Mouse (Mus musculus) lung, postnatal 0 days (tissue): ENCODE results near the gene Dnaaf5. TPM values are rescaled to one million over a fixed set of nuclear protein-coding genes. Genes with fewer than 3 reads are reported as not detected.
A peak's percentile ranks its signal among the peaks of the same experiment; 100 is the strongest.

Experiments used
- ATAC-seq: fragments of 200-750 bp; cut with Nextera tagmentation; 2 replicates; pipeline ENCODE4 v1.8.0; 2017; ENCODE audit warnings: moderate library complexity
- DNase-seq: peaks from one replicate; pipeline ENCODE4 v3.0.0-alpha.2; 2016; ENCODE audit warnings: low spot score
- H3K27ac ChIP-seq: fragments of 300-500 bp; sonication (generic); 2 replicates; pipeline ENCODE4 v1.5.1; 2014; ENCODE audit warnings: antibody characterized with exemption, mild to moderate bottlenecking, low read length, mixed read lengths
- H3K27me3 ChIP-seq: fragments of 300-500 bp; sonication (generic); replicated peaks from 2 replicates; pipeline ENCODE4 v1.6.1; 2014; ENCODE audit warnings: low read length, mixed read lengths; ENCODE audit not compliant: insufficient read depth
- H3K36me3 ChIP-seq: fragments of 300-500 bp; sonication (generic); 2 replicates; pipeline ENCODE4 v1.6.1; 2014; ENCODE audit warnings: low read length, mixed read lengths; ENCODE audit not compliant: insufficient read depth
- H3K4me1 ChIP-seq: fragments of 300-500 bp; sonication (generic); 2 replicates; pipeline ENCODE4 v1.6.1; 2014; ENCODE audit warnings: antibody characterized with exemption, low read depth, low read length, mixed read lengths; ENCODE audit not compliant: insufficient read depth
- H3K4me2 ChIP-seq: fragments of 300-500 bp; sonication (generic); replicated peaks from 2 replicates; pipeline ENCODE4 v1.6.1; 2014; ENCODE audit warnings: low read depth, mild to moderate bottlenecking, low read length, moderate library complexity, mixed read lengths
- H3K4me3 ChIP-seq: fragments of 300-500 bp; sonication (generic); 2 replicates; pipeline ENCODE4 v1.5.1; 2014; ENCODE audit warnings: low read depth, low read length
- H3K9ac ChIP-seq: fragments of 300-500 bp; sonication (generic); replicated peaks from 2 replicates; pipeline ENCODE4 v1.6.1; 2014; ENCODE audit warnings: low read depth, mild to moderate bottlenecking
- H3K9me3 ChIP-seq: fragments of 300-500 bp; sonication (generic); 2 replicates; pipeline ENCODE4 v1.6.1; 2016; ENCODE audit warnings: low read length, mixed read lengths
- CTCF ChIP-seq: IDR thresholded peaks from 2 replicates; pipeline ENCODE4 v1.5.1; 2016; ENCODE audit warnings: antibody characterized with exemption, mild to moderate bottlenecking
- EP300 ChIP-seq: IDR thresholded peaks from 2 replicates; pipeline ENCODE4 v1.6.1; 2016; ENCODE audit warnings: antibody characterized with exemption, mild to moderate bottlenecking, control low read depth
- WGBS: fragments of 180-500 bp; shearing (Covaris S2); extraction: QIAGEN DNeasy Blood & Tissue Kit; methylation state at CpG from one replicate; pipeline ENCODE4 v1.1.7; 2014; 5-methylcytosine and 5-hydroxymethylcytosine counted together
- polyA plus RNA-seq: library from polyadenylated mRNA; unstranded; fragments of >200 nt; fragmentation: Nextera tagmentation; extraction: Ambion mirVana; gene quantifications from 2 replicates; pipeline ENCODE4 v1.2.1, GENCODE M21; 2015

Gene Dnaaf5
- polyA plus RNA-seq, 1 experiment from 2014 or later: 2.8 TPM

- no peaks in the 10 kb centered on the region for H3K27me3 ChIP-seq
- no peak overlapping the region for H3K27ac ChIP-seq
- H3K4me1 ChIP-seq: no peaks in the 10 kb centered on the region
- no peak overlapping the region for H3K4me3 ChIP-seq
- DNase-seq (no peak), ATAC-seq (no peak)
- no peak overlapping the region for H3K9ac ChIP-seq
- no peak for TF ChIP-seq EP300
- H3K36me3 ChIP-seq: no peaks in the 10 kb centered on the region
- H3K9me3 ChIP-seq: no peaks in the 10 kb centered on the region
- WGBS: 83% methylated on average over 2 of the region's 2 CpGs
- no peak overlapping the region for H3K4me2 ChIP-seq
Measured at GRCm38 (mm10) chr5:139216121-139216520, 66.1 kb downstream of the Dnaaf5 start.

GRCm38 (mm10) chr5:139216774-139217173, 66.8 kb downstream of the Dnaaf5 start:
- Histone ChIP-seq H3K36me3 (0 out of 2 replicates have a peak, but pooled peaks cover 5% of the 10 kb centered on the region), H3K9ac (no peak overlapping the region), H3K4me3 (no peak overlapping the region), H3K27ac (no peak overlapping the region), H3K9me3 (no peaks in the 10 kb centered on the region), H3K4me1 (no peaks in the 10 kb centered on the region; the same call in 1 of the 2 replicates), H3K27me3 (no peaks in the 10 kb centered on the region), H3K4me2 (no peak overlapping the region)
- 94% methylated on average over 3 of the region's 3 CpGs for WGBS
- DNase-seq (no peak), ATAC-seq (no peak)
- TF ChIP-seq EP300 (no peak), CTCF (no peak)

GRCm38 (mm10) chr5:139220006-139220515, 70.0 kb downstream of the Dnaaf5 start:
- TF ChIP-seq CTCF: no peak
- TF ChIP-seq EP300: no peak
- WGBS: 71% methylated on average over 4 of the region's 4 CpGs
- no peak overlapping the region for H3K4me2 ChIP-seq
- DNase-seq: no peak
- no peaks in the 10 kb centered on the region for H3K9me3 ChIP-seq
- H3K9ac ChIP-seq: no peak overlapping the region
- 0 out of 2 replicates have a peak, but pooled peaks cover 14% of the 10 kb centered on the region for H3K36me3 ChIP-seq
- no peaks in the 10 kb centered on the region; the same call in 1 of the 2 replicates for H3K4me1 ChIP-seq
- ATAC-seq: 0 out of 2 replicates have a peak, but pooled peaks have one; percentile 6
- H3K27ac ChIP-seq: peak overlapping the region; percentile 66; the same call in 1 of the 2 replicates
- no peak overlapping the region for H3K4me3 ChIP-seq
- no peaks in the 10 kb centered on the region for H3K27me3 ChIP-seq

DNA sequence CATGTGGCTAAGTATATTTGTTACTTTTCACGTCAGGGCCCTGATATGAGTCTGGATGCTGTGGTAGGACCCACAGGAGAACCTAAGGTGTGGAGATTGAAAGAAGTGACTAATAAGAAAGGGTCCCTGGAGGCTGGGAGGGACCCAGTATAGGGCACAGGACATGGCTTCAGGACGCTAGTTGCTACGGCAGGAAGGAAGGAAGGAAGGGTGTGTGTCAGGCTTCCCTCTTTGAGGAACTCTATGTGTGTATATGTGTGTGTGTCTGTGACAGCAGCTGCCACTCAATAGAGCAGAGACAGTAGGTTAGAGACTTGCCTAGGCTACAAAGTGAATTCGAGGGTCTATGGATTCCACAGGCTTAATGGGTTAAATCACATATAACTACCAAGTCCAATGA, 70.6 kb downstream of the Dnaaf5 start:
- TF ChIP-seq CTCF: no peak
- peak; percentile 80 for TF ChIP-seq EP300
- H3K4me3 ChIP-seq: no peak overlapping the region
- H3K9ac ChIP-seq: no peak overlapping the region
- WGBS: 58% methylated on average over 4 of the region's 4 CpGs
- peaks cover 20% of the 10 kb centered on the region; the same call in 1 of the 2 replicates for H3K36me3 ChIP-seq
- no peaks in the 10 kb centered on the region for H3K27me3 ChIP-seq
- no peaks in the 10 kb centered on the region for H3K9me3 ChIP-seq
- DNase-seq (peak; percentile 56), ATAC-seq (peak; percentile 92)
- H3K27ac ChIP-seq: peak overlapping the region; percentile 66; the same call in 1 of the 2 replicates
- H3K4me1 ChIP-seq: no peaks in the 10 kb centered on the region; the same call in 1 of the 2 replicates
- no peak overlapping the region for H3K4me2 ChIP-seq

- no peaks in the 10 kb centered on the region for H3K9me3 ChIP-seq
- H3K36me3 ChIP-seq: peaks cover 35% of the 10 kb centered on the region; the same call in 1 of the 2 replicates
- DNase-seq (no peak), ATAC-seq (no peak)
- H3K4me1 ChIP-seq: no peaks in the 10 kb centered on the region; the same call in 1 of the 2 replicates
- H3K27ac ChIP-seq: no peak overlapping the region
- H3K9ac ChIP-seq: no peak overlapping the region
- H3K4me2 ChIP-seq: no peak overlapping the region
- H3K4me3 ChIP-seq: no peak overlapping the region
- 97% methylated on average over 10 of the region's 10 CpGs for WGBS
- H3K27me3 ChIP-seq: no peaks in the 10 kb centered on the region
- TF ChIP-seq EP300: no peak
- no peak for TF ChIP-seq CTCF
Measured at GRCm38 (mm10) chr5:139223331-139223730, 73.3 kb downstream of the Dnaaf5 start.

DNA sequence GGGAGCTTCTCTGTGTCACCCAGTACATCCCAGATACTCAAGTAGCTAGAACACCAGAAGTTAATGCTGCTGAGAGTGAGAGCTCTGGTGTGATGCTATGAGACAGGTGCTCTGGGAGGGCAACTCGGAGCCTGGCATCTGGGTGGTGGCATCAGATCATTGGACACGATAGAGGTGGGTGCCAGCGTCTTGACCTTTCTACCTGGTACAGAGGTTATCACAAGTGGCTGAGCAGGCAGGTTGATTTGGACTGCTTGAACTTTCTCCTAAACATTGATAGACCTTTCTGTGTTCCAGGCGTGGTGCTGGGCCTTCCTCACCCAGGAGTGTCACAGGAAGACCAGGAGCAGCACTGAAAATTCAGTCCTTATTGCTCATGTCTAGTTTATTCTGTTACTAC, 77.2 kb downstream of the Dnaaf5 start:
- no peaks in the 10 kb centered on the region for H3K4me1 ChIP-seq
- no peak for DNase-seq
- H3K9ac ChIP-seq: no peak overlapping the region
- H3K27me3 ChIP-seq: no peaks in the 10 kb centered on the region
- no peaks in the 10 kb centered on the region for H3K9me3 ChIP-seq
- TF ChIP-seq EP300: no peak
- no peak for TF ChIP-seq CTCF
- no peak for ATAC-seq
- 96% methylated on average over 4 of the region's 4 CpGs for WGBS
- no peak overlapping the region for H3K4me2 ChIP-seq
- peaks cover 41% of the 10 kb centered on the region for H3K36me3 ChIP-seq
- H3K27ac ChIP-seq: no peak overlapping the region
- H3K4me3 ChIP-seq: no peak overlapping the region
